Mouse (Mus musculus): ENCODE results near the gene Psg19.
"Not testable (repeated sequence)": the region's sequence is repeated elsewhere in the genome, so short reads cannot be mapped to it uniquely, and the experiment has no call there.

DNA sequence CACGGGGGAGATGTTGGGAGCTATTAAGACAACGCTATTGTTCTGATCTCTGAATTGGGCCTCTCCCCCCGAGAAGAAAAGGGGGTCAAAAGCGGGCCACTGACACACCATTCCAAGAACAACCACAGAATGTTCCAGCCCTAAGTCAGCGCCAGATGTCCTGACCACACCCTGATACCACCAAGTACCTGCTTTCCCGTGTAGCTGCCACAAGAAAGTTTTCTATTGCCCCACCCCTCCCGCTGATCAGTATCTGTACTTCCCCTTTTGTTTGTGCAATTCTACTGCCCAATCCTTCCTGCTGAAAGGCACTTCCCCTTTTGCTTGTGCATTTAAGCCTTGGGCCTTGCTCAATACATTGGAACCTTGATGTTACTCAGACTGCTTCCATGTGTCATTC, 38.2 kb downstream of the Psg19 start:
- TF ChIP-seq CTCF (IDR thresholded peaks at IDR 0.05; ENCODE audit: low read depth, low read length); POLR2A (IDR thresholded peaks at IDR 0.05; ENCODE audit: borderline replicate concordance, low read depth, low read length): not testable (repeated sequence)

All from bone marrow macrophage, adult 2 months (primary cell).